Mouse (Mus musculus): ENCODE results near the gene Klhdc8a.

GRCm38 (mm10) chr1:132299744-132300143 lies 1.3 kb downstream of the Klhdc8a start:
- no peak for TF ChIP-seq CTCF (IDR thresholded peaks at IDR 0.05; ENCODE audit: insufficient read depth, low read depth, low read length)
- no peak for TF ChIP-seq POLR2A (IDR thresholded peaks at IDR 0.05; ENCODE audit: insufficient read depth, low read depth, low read length)

All from olfactory bulb, adult 2 months (tissue).